Mouse (Mus musculus) lung, postnatal 25 days (tissue): ENCODE results near the gene Klhdc8b.

Experiments used
- DNase-seq: peaks from one replicate; pipeline ENCODE4 v3.0.0; 2022; ENCODE audit warnings: low spot score

Klhdc8b gene

GRCm38 (mm10) chr9:108461181-108461631 lies at the start of gene Klhdc8b:
Klhdc8b (minus strand) TSS chr9:108461581.
- no peak for DNase-seq

DNA sequence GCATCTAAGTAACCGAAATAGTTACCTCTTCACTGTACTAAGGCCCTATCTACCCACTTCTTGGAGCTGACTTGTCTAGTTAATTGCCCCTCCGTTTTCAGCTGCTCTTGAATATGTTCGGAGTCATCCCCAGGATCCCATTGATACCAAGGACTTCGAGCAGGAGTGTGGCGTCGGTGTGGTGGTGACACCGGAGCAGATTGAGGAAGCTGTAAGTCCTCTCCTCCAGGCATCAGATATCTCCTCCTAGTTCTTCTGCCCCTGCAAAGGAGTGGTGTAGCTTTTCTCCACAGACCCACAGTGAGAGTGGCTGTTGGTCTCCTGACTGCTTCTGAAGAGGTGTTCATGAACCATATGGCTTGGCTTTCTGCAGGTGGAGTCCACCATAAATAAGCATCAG lies 47.4 kb upstream of the Klhdc8b start:
- DNase-seq: no peak

GRCm38 (mm10) chr9:108507619-108508434 lies 46.4 kb upstream of the Klhdc8b start, which contains the start of gene Qars:
Qars (plus strand) TSS chr9:108507706.
- peak; percentile 97 for DNase-seq

- no peak for DNase-seq
Measured at GRCm38 (mm10) chr9:108506901-108507300, 45.5 kb upstream of the Klhdc8b start.

- DNase-seq: no peak
Measured at GRCm38 (mm10) chr9:108499943-108500342, 38.6 kb upstream of the Klhdc8b start.

DNA sequence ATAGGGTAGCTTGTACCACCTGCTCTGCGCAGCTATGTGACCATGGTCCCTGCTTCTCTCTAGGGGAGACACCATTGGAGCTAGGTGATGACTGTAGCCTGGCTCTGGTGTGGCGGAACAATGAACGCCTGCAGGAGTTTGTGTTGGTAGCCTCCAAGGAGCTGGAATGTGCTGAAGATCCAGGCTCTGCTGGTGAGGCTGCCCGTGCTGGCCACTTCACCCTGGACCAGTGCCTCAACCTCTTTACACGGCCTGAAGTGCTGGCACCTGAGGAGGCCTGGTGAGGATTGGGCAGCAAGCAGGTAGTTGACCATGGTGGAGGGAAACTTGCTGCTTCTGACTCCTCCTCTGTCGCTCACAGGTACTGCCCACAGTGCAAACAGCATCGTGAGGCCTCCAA lies 37.9 kb upstream of the Klhdc8b start:
- DNase-seq: no peak

DNA sequence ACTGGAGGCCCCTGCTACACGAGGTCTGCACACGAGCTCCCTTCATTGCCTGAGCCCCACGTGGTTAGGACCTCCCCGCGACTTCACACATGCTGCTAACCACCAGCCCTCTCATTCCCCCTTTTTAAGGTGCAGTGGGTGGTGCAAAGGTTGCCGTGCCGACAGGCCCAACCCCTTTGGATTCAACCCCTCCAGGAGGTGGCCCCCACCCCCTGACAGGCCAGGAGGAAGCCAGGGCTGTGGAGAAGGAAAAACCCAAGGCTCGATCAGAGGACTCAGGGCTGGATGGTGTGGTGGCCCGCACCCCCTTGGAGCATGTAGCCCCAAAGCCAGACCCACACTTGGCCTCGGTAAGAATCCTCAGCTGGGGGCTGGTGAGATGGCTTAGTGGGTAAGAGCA lies 33.5 kb upstream of the Klhdc8b start:
- no peak for DNase-seq

GRCm38 (mm10) chr9:108494146-108494825 lies 32.9 kb upstream of the Klhdc8b start:
- no peak for DNase-seq

GRCm38 (mm10) chr9:108493246-108493645 lies 31.9 kb upstream of the Klhdc8b start:
- DNase-seq: no peak

DNA sequence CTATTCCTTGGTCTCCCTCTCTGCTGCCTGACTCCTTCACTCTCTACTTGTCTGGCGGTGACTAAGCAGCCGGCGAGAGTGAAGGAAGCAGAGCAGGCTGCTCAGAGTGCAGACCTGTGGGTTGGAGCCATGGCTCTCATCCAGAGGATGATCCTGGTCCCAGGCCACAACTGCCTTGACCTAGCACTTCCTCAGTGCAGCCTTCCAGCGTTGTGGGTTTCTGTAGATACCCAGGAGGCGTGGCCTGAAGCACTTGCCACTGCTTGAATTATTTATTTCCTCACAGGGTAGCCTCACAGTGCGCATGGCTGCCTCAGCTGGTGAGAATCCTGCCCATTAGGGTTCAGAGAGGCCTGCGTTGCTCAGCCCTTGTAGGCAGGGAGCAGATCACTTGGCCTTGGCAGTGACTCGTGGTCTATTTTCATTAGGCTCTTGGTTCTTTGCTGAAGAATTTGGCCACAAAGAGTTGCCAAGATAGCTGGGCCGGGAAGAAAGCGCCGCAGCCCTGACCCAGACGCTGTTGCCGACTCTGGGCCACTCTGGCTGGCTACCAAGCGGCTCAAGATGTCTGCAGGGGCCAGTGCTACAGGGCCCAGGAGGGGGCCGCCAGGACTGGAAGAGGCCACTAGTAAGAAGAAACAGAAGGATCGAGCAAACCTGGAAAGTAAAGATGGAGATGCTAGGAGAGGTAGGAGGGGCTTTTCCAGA lies 30.8 kb upstream of the Klhdc8b start:
- DNase-seq: no peak

- DNase-seq: no peak
Measured at GRCm38 (mm10) chr9:108491286-108491580, 29.9 kb upstream of the Klhdc8b start.

GRCm38 (mm10) chr9:108490559-108491285 lies 29.3 kb upstream of the Klhdc8b start, which contains the start of gene Usp19:
Usp19 (plus strand) TSS chr9:108490602.
- DNase-seq: peak; percentile 98

DNA sequence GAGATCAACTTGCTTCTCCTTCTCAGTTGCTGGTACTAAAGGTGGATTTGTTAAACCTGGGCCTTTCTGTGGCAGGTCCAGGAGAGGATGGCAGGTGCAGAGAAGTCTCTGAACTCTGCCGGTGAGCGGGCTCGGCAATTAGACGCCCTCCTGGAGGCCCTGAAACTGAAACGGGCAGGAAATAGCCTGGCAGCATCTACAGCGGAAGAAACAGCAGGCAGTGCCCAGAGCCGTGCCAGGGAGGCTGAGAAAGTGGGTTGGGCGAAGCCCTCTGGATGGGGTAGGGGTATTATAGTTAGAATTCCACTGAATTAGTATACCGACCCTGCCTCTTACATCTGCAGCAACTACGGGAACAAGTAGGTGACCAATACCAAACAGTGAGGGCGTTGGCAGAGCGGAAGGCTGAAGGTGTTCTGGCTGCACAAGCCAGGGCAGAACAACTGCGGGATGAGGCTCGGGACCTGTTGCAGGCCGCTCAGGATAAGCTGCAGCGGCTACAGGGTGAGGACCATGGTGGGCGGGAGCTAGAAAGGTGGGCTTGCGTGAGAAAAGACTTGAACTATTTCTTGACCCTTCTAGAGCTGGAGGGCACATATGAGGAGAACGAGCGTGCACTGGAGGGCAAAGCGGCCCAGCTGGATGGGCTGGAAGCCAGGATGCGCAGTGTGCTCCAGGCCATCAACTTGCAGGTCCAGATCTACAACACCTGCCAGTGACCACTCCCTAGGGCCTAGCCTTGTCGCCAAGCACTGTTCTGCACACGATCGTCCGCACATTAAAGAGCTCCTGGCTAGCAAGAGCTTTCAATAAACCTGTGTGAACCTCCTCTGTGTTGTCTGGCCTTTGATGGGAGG lies 28.5 kb upstream of the Klhdc8b start:
- DNase-seq: no peak

DNA sequence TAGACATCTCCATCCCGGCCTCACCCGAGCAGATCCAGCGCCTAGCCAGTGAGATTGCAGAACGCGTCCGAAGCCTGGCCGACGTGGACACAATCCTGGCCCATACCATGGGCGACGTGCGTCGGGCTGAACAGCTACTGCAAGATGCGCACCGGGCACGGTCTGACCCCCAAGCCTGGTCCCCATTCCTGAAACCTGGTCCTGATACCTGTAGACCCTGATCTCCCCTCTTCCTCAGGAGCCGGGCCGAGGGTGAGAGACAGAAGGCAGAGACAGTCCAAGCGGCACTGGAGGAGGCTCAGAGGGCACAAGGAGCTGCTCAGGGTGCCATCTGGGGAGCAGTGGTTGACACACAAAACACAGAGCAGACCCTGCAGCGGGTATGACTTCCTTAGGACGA lies 27.8 kb upstream of the Klhdc8b start:
- DNase-seq: no peak

DNA sequence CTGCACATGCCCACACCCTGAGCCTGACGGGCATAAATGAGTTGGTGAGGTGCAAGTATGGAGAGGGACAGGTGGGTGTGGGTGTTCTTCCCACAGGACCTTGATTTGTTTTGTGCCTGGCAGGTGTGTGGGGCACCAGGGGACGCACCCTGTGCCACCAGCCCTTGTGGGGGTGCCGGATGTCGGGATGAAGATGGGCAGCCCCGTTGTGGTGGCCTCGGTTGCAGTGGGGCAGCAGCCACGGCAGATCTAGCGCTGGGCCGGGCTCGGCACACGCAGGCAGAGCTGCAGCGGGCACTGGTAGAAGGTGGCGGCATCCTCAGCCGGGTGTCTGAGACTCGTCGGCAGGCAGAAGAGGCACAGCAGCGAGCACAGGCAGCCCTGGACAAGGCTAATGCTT lies 27.0 kb upstream of the Klhdc8b start:
- no peak for DNase-seq

DNA sequence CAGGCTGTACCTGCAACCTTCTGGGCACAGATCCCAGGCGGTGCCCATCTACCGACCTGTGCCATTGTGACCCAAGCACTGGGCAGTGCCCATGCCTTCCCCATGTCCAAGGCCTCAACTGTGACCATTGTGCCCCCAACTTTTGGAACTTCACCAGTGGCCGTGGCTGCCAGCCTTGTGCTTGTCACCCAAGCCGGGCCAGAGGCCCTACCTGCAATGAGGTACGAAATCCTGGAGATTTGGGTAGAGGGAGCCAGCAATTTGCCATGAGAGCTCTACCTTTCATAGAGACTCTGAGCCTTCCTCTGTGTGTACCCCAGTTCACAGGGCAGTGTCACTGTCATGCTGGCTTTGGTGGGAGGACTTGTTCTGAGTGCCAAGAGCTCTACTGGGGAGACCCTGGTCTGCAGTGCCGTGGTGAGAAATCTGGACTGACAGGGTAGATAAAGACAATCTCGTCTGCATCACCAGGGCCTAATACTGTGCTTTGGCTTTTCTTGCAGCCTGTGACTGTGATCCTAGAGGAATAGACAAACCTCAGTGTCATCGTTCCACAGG lies 25.7 kb upstream of the Klhdc8b start:
- no peak for DNase-seq

- no peak for DNase-seq
Measured at GRCm38 (mm10) chr9:108485301-108485875, 24.0 kb upstream of the Klhdc8b start.

- DNase-seq: no peak
Measured at GRCm38 (mm10) chr9:108484021-108484420, 22.6 kb upstream of the Klhdc8b start.

DNA sequence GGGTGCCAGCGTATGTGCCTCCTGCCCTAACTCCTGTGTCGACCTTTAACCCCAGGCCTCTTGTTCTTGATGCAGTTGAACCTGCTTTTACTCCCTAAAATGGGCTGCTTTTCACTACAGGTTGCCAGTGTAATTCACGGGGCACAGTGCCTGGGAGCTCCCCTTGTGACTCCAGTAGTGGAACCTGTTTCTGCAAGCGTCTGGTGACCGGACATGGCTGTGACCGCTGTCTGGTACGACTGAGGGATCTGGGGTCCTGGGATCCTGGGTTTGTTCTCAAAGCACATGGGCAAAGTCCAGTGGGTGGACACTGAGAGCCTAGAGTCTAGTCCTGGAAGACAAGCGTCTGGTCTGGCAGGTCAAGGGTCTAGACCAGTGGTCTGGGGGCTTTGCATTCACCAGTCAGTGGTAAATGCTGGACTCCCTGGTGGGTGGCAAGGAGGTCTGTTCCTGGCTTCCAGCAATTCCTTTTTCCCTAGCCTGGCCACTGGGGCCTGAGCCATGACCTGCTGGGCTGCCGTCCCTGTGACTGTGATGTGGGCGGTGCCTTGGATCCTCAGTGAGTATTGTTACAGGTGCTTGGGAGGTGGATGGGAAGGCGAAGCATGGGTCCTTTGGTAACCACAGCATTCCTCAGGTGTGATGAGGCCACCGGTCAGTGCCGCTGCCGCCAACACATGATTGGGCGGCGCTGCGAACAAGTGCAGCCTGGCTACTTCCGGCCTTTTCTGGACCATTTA lies 21.8 kb upstream of the Klhdc8b start:
- DNase-seq: no peak
